Mouse (Mus musculus) regulatory T cell (primary cell): ENCODE data around the gene Taldo1.
"Not testable (repeated sequence)": the region's sequence is repeated elsewhere in the genome, so short reads cannot be mapped to it uniquely, and the experiment has no call there.

Experiments
- in situ Hi-C: fragments of 300-600 bp; cut with MboI, MseI; formaldehyde crosslinking; loops from one replicate; pipeline ENCODE4 v1.15.1; 2025; ENCODE audit warnings: high pct_unique_total_duplicates

The Taldo1 gene

GRCm38 (mm10) chr7:141438201-141438968 is 46.4 kb downstream of the Taldo1 start:
- in situ Hi-C loops, result loop anchor here (10.0 kb wide), 1 partner anchor 1304 kb away; the partner anchor contains the start of gene Mtg1

- in situ Hi-C loops, result loop anchor here (10.0 kb wide), 1 partner anchor 1304 kb away; the partner anchor contains the start of gene Mtg1
Measured at GRCm38 (mm10) chr7:141439140-141439679, 47.2 kb downstream of the Taldo1 start.

GRCm38 (mm10) chr7:141439811-141440210 is 47.8 kb downstream of the Taldo1 start:
- in situ Hi-C loops, result loop anchor here (10.0 kb wide), 1 partner anchor 1305 kb away; the partner anchor contains the start of gene Mtg1

- in situ Hi-C loops, result no loop called here
Measured at GRCm38 (mm10) chr7:141440613-141441012, 48.6 kb downstream of the Taldo1 start.

- in situ Hi-C loops, result no loop called here
Measured at GRCm38 (mm10) chr7:141441460-141441859, 49.5 kb downstream of the Taldo1 start.

GRCm38 (mm10) chr7:141442199-141442598 is 50.2 kb downstream of the Taldo1 start:
- in situ Hi-C loops, result no loop called here

GRCm38 (mm10) chr7:141443081-141443821 is 51.3 kb downstream of the Taldo1 start:
- in situ Hi-C loops, result no loop called here

GRCm38 (mm10) chr7:141443828-141444237 is 51.8 kb downstream of the Taldo1 start, which contains the start of gene Pidd1:
Gene Pidd1 (minus strand): TSS chr7:141444025.
- in situ Hi-C loops, result no loop called here

GRCm38 (mm10) chr7:141446374-141446773 is 54.4 kb downstream of the Taldo1 start:
- in situ Hi-C loops, result not testable (repeated sequence)

GRCm38 (mm10) chr7:141447110-141447991 is 55.4 kb downstream of the Taldo1 start, which contains the start of gene Rplp2:
Gene Rplp2 (plus strand): TSS chr7:141447370.
- in situ Hi-C loops, result no loop called here

GRCm38 (mm10) chr7:141451928-141452327 is 59.9 kb downstream of the Taldo1 start:
- in situ Hi-C loops, result no loop called here
